ENCODE assay signal across 8 mouse cellular contexts in genomic region chr8:95914905-95915643, GRCm38 (mm10). TPM values are rescaled to one million over a fixed set of nuclear protein-coding genes. Genes with fewer than 3 reads are reported as not detected.
DNase-seq lines count a peak whose midpoint lies in the region; ATAC-seq and TF ChIP-seq lines count a peak whose summit lies in the region.

No protein-coding gene starts in this region.

- peaks cover 8% of the 10 kb centered on the region for H3K27me3 ChIP-seq in Patski
- no peaks in the 10 kb centered on the region for H3K27me3 ChIP-seq in hindbrain, embryonic 14.5 days (ENCODE audit: control insufficient read depth, insufficient read depth, low read length)

- no peak overlapping the region for H3K4me3 ChIP-seq in hindbrain, embryonic 14.5 days (replicated peaks; ENCODE audit: low read length)

- no peak overlapping the region for H3K9ac ChIP-seq in hindbrain, embryonic 14.5 days

- H3K36me3 ChIP-seq in hindbrain, embryonic 14.5 days (replicated peaks; ENCODE audit: control insufficient read depth, insufficient read depth): no peaks in the 10 kb centered on the region

- no peak overlapping the region for H3K4me2 ChIP-seq in hindbrain, embryonic 14.5 days (replicated peaks)

- WGBS in hindbrain, embryonic 14.5 days: 9% methylated on average over 7 of the region's 7 CpGs

- H3K4me1 ChIP-seq in hindbrain, embryonic 14.5 days (replicated peaks; ENCODE audit: control insufficient read depth, insufficient read depth, low read length): no peaks in the 10 kb centered on the region

- peak; percentile 92 for TF ChIP-seq CTCF in Patski (IDR thresholded peaks at IDR 0.05)

- H3K27ac ChIP-seq in hindbrain, embryonic 14.5 days: no peak overlapping the region

- ATAC-seq in Patski: peak; percentile 66
- ATAC-seq in frontal cortex, adult (ENCODE audit: low TSS enrichment): peak; percentile 99
- peak; percentile 89 for ATAC-seq in hindbrain, embryonic 14.5 days (ENCODE audit: low FRiP score)

- no peaks in the 10 kb centered on the region for H3K9me3 ChIP-seq in hindbrain, embryonic 14.5 days (ENCODE audit: control insufficient read depth, low read length)

- DNase-seq in Patski (ENCODE audit: low read depth, low spot score): peak; percentile 20
- peak; percentile 73 for DNase-seq in cerebellum, adult 8-10 months
- DNase-seq in hindbrain, embryonic 14.5 days (ENCODE audit: low spot score): peak; percentile 92
- peak; percentile 68 to 85 for DNase-seq in layer of hippocampus, postnatal 14 days (ENCODE audit: low spot score in 2 of 2)
- peak; percentile 86 for DNase-seq in lung, postnatal 36 days
- DNase-seq in right cerebral cortex, adult 18-20 months: peak; percentile 78
- peak; percentile 66 for DNase-seq in urinary bladder, postnatal 25 days (ENCODE audit: low spot score)

- CTCF ChIA-PET in Patski (lab: Charles Lee): interaction anchor here (0.9 to 2.4 kb wide), 15 partner anchors 9 to 307 kb away, joined by 3 to 7 read pairs (median 3); partner anchors contain the start of genes Got2 and Setd6

- POLR2A ChIA-PET in Patski (lab: Charles Lee): no interaction called here

- in situ Hi-C loops in Patski (cut with MboI; ENCODE audit: low pct_unique_long_range_greater_than_20kb): no loop called here

RNA-seq across cellular contexts. Expression of gene Got2, which starts 26.7 kb away (rescaled TPM):
- 371 TPM for polyA plus RNA-seq in Patski (2021)
- 90.5 and 102 TPM in 2 replicates for polyA plus RNA-seq in hindbrain, embryonic 14.5 days (2014; fragmentation: Nextera tagmentation; extraction: Ambion mirVana)
- 100 to 1,000 TPM; 237 to 247 TPM for total RNA-seq in layer of hippocampus, postnatal 14 days (2021)

Comparison
In these comparisons a context has a peak if more than half of its experiments do, and no peak if none do; other contexts are left out.
1. DNase-seq: peak in every context shown above with its lines; median percentile 92 in hindbrain, embryonic 14.5 days; 86 in lung, postnatal 36 days; 78 in right cerebral cortex, adult 18-20 months; 76 in layer of hippocampus, postnatal 14 days; 73 in cerebellum, adult 8-10 months; 66 in urinary bladder, postnatal 25 days; 20 in Patski.